Mouse (Mus musculus) stomach, embryonic 15.5 days (tissue): Measurements from ENCODE around the gene Gm49405. TPM values are rescaled to one million over a fixed set of nuclear protein-coding genes. Genes with fewer than 3 reads are reported as not detected.

ENCODE experiments used
- ATAC-seq: fragments of 200-750 bp; cut with Nextera tagmentation; 2 replicates; pipeline ENCODE4 v1.8.0; 2017; ENCODE audit warnings: low read depth, moderate number of reproducible peaks, moderate TSS enrichment; ENCODE audit not compliant: insufficient read depth, low FRiP score
- H3K27ac ChIP-seq: fragments of 300-500 bp; sonication (generic); 2 replicates; pipeline ENCODE4 v1.5.1; 2015; ENCODE audit warnings: mild to moderate bottlenecking, inconsistent platforms
- H3K27me3 ChIP-seq: fragments of 300-500 bp; sonication (generic); replicated peaks from 2 replicates; pipeline ENCODE4 v1.6.1; 2015; ENCODE audit warnings: inconsistent platforms
- H3K36me3 ChIP-seq: fragments of 300-500 bp; sonication (generic); 2 replicates; pipeline ENCODE4 v1.6.1; 2015; ENCODE audit warnings: inconsistent platforms
- H3K4me1 ChIP-seq: fragments of 300-500 bp; sonication (generic); 2 replicates; pipeline ENCODE4 v1.6.1; 2015; ENCODE audit warnings: inconsistent platforms
- H3K4me2 ChIP-seq: fragments of 300-500 bp; sonication (generic); 2 replicates; pipeline ENCODE4 v1.6.1; 2015; ENCODE audit warnings: mild to moderate bottlenecking, inconsistent platforms
- H3K4me3 ChIP-seq: fragments of 300-500 bp; sonication (generic); replicated peaks from 2 replicates; pipeline ENCODE4 v1.5.1; 2015; ENCODE audit warnings: inconsistent platforms
- H3K9ac ChIP-seq: fragments of 300-500 bp; sonication (generic); 2 replicates; pipeline ENCODE4 v1.6.1; 2015; ENCODE audit warnings: inconsistent platforms
- H3K9me3 ChIP-seq: fragments of 300-500 bp; sonication (generic); 2 replicates; pipeline ENCODE4 v1.6.1; 2016; ENCODE audit warnings: inconsistent platforms
- WGBS: fragments of 180-500 bp; shearing (Covaris S2); methylation state at CpG from one replicate; pipeline ENCODE4 v1.1.7; 2015; 5-methylcytosine and 5-hydroxymethylcytosine counted together
- polyA plus RNA-seq: library from polyadenylated mRNA; unstranded; fragments of >200 nt; fragmentation: Nextera tagmentation; extraction: Ambion mirVana; gene quantifications from 2 replicates; pipeline ENCODE4 v1.2.1, GENCODE M21; 2015

The Gm49405 gene
- polyA plus RNA-seq, 1 experiment from 2014 or later, result 3.5 TPM

DNA sequence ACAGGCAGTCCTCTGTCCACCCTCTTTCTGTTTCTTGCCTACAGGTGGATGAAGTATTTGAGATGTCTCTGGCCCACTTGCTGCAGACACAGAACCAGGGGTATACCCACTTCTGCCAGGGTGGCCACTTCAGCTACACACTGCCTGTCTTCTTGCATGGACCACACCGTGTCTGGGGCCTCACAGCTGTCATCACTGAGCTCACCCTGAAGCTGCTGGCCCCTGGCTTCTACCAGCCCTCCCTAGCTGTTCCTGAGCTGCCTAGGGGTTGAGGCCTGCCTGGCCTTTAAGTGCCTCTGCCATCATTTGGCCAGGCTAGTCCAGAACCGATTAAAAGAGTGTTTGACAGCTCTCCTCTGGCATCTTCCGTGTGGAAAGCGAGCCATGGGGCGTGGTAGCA lies 1.3 kb downstream of the Gm49405 start:
- Histone ChIP-seq H3K4me2 (peak overlapping the region; percentile 84), H3K4me1 (peaks cover 19% of the 10 kb centered on the region), H3K36me3 (peaks cover 3% of the 10 kb centered on the region), H3K27me3 (no peaks in the 10 kb centered on the region), H3K9ac (no peak overlapping the region), H3K27ac (no peak overlapping the region), H3K4me3 (no peak overlapping the region), H3K9me3 (no peaks in the 10 kb centered on the region)
- ATAC-seq, result no peak
- WGBS, result 75% methylated on average over 5 of the region's 5 CpGs

DNA sequence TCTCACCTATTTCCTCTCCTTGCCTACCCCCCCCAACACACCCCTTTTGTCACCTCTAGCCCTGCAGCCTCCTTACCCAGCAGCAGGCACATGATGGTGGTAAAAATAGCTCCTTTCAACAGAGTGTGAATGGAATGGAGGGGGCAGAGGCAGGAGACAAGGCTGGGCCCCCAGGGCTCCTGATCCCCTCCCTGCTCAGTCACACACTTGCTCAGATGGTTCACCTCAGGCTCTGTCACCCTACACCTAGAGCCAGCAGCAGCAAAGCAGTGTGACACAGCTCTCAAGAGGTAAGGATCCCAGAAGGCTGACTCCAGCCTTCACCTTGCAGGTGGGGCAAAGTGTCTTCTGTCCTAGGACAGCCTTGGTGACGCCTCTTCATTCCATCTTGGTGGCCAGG lies 2.7 kb downstream of the Gm49405 start, which contains the start of gene Doc2g:
Doc2g (plus strand) TSS at position 202 of the 400 bp plus-strand sequence.
- Histone ChIP-seq H3K36me3 (peaks cover 17% of the 10 kb centered on the region), H3K9ac (no peak within 1 kb of the TSS), H3K4me2 (no peak within 1 kb of the TSS), H3K4me3 (no peak within 1 kb of the TSS), H3K9me3 (no peaks in the 10 kb centered on the region), H3K27ac (no peak within 1 kb of the TSS), H3K27me3 (no peaks in the 10 kb centered on the region), H3K4me1 (peaks cover 19% of the 10 kb centered on the region)
- WGBS, result 75% methylated on average over 1 of the region's 1 CpGs
- no peak for ATAC-seq

- 73% methylated on average over 12 of the region's 12 CpGs for WGBS
Observed at GRCm38 (mm10) chr19:4003641-4004040, 3.2 kb downstream of the Gm49405 start.

GRCm38 (mm10) chr19:4004331-4004730 lies 3.9 kb downstream of the Gm49405 start:
- Histone ChIP-seq H3K4me2 (no peak overlapping the region), H3K27ac (no peak overlapping the region), H3K27me3 (no peaks in the 10 kb centered on the region), H3K4me3 (no peak overlapping the region), H3K9me3 (no peaks in the 10 kb centered on the region), H3K9ac (no peak overlapping the region), H3K36me3 (peaks cover 27% of the 10 kb centered on the region), H3K4me1 (peaks cover 17% of the 10 kb centered on the region)
- 81% methylated on average over 15 of the region's 15 CpGs for WGBS
- ATAC-seq, result no peak

More at GRCm38 (mm10) chr19:4003641-4004040, 3.2 kb downstream of the Gm49405 start:
- H3K27ac ChIP-seq, result no peak overlapping the region
- H3K4me1 ChIP-seq, result peaks cover 19% of the 10 kb centered on the region
- H3K27me3 ChIP-seq, result no peaks in the 10 kb centered on the region
- no peak overlapping the region for H3K4me2 ChIP-seq
- H3K9me3 ChIP-seq, result no peaks in the 10 kb centered on the region
- H3K36me3 ChIP-seq, result peaks cover 22% of the 10 kb centered on the region
- H3K4me3 ChIP-seq, result no peak overlapping the region
- no peak for ATAC-seq
- H3K9ac ChIP-seq, result no peak overlapping the region

- H3K9ac ChIP-seq, result no peak overlapping the region
- H3K4me3 ChIP-seq, result no peak overlapping the region
- no peak overlapping the region for H3K4me2 ChIP-seq
- ATAC-seq, result no peak
- H3K27me3 ChIP-seq, result no peaks in the 10 kb centered on the region
- WGBS, result 87% methylated on average over 9 of the region's 9 CpGs
- peaks cover 27% of the 10 kb centered on the region for H3K36me3 ChIP-seq
- H3K9me3 ChIP-seq, result no peaks in the 10 kb centered on the region
- H3K27ac ChIP-seq, result no peak overlapping the region
- peaks cover 12% of the 10 kb centered on the region for H3K4me1 ChIP-seq
Observed at GRCm38 (mm10) chr19:4005091-4005490, 4.7 kb downstream of the Gm49405 start.

DNA sequence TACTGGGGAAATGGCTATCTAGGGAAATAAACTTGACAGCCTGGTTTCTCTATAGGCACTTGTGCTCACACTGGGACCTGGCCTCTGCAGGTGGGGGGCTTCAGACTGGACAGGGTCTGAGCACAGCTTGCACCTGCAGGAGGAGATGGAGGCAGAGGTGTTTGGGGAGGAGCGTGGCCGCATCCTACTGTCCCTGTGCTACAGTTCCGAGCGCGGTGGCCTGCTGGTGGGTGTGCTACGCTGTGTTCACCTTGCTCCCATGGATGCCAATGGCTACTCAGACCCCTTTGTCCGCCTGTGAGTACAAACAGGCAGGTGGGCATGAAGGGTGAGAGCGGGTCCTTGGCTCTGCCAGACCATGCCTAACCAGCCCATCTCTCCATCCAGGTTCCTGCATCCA lies 5.5 kb downstream of the Gm49405 start:
- Histone ChIP-seq H3K9ac (no peak overlapping the region), H3K4me3 (no peak overlapping the region), H3K4me1 (peaks cover 12% of the 10 kb centered on the region), H3K4me2 (no peak overlapping the region), H3K36me3 (peaks cover 29% of the 10 kb centered on the region), H3K9me3 (no peaks in the 10 kb centered on the region), H3K27me3 (no peaks in the 10 kb centered on the region), H3K27ac (no peak overlapping the region)
- no peak for ATAC-seq
- WGBS, result 90% methylated on average over 8 of the region's 8 CpGs

DNA sequence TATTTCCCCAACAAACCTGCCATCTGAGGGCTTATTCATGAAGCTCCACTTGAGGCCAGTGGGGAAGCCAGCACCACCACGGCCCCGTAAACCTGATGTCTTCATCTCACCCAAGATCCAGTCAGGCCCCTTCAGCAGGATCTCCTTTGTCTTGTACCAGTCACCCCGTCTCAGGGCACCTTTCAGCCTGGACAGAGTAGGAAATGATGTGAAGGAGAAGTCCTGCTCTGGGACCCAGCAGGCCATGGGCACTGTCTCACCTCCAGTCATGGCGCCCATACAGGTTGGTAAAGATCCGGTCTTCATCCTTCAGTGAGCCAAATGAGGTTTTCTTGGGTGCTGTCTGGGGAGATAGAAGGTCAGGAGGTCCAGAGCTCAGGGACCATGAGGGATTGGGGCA lies 10.7 kb downstream of the Gm49405 start:
- H3K9ac ChIP-seq, result no peak overlapping the region
- H3K4me1 ChIP-seq, result peaks cover 14% of the 10 kb centered on the region
- ATAC-seq, result no peak
- H3K27ac ChIP-seq, result no peak overlapping the region
- peaks cover 31% of the 10 kb centered on the region for H3K36me3 ChIP-seq
- H3K4me2 ChIP-seq, result no peak overlapping the region
- WGBS, result 91% methylated on average over 5 of the region's 5 CpGs
- no peak overlapping the region for H3K4me3 ChIP-seq
- H3K27me3 ChIP-seq, result no peaks in the 10 kb centered on the region
- H3K9me3 ChIP-seq, result no peaks in the 10 kb centered on the region

- Histone ChIP-seq H3K4me2 (peak within 1 kb of the TSS; percentile 71), H3K9me3 (no peaks in the 10 kb centered on the region), H3K4me1 (peaks cover 14% of the 10 kb centered on the region), H3K36me3 (peaks cover 20% of the 10 kb centered on the region), H3K27me3 (no peaks in the 10 kb centered on the region), H3K27ac (peak within 1 kb of the TSS; percentile 68), H3K4me3 (peak within 1 kb of the TSS; percentile 94), H3K9ac (peak within 1 kb of the TSS; percentile 82)
- WGBS, result under 1% methylated on average over 45 of the region's 45 CpGs
- peak; percentile 99 for ATAC-seq
Observed at GRCm38 (mm10) chr19:4012432-4013022, 12.1 kb downstream of the Gm49405 start, which contains the start of gene Ndufv1. Ndufv1 (minus strand) TSS chr19:4012806.

GRCm38 (mm10) chr19:4013066-4013465 lies 12.6 kb downstream of the Gm49405 start:
- peak overlapping the region; percentile 94 for H3K4me3 ChIP-seq
- peak; percentile 12 for ATAC-seq
- H3K27me3 ChIP-seq, result no peaks in the 10 kb centered on the region
- peaks cover 14% of the 10 kb centered on the region for H3K4me1 ChIP-seq
- peak overlapping the region; percentile 71 for H3K4me2 ChIP-seq
- no peak overlapping the region for H3K9ac ChIP-seq
- H3K36me3 ChIP-seq, result peaks cover 15% of the 10 kb centered on the region; the same call in 1 of the 2 replicates
- H3K9me3 ChIP-seq, result no peaks in the 10 kb centered on the region
- 15% methylated on average over 9 of the region's 9 CpGs for WGBS
- peak overlapping the region; percentile 54; the same call in 1 of the 2 replicates for H3K27ac ChIP-seq

DNA sequence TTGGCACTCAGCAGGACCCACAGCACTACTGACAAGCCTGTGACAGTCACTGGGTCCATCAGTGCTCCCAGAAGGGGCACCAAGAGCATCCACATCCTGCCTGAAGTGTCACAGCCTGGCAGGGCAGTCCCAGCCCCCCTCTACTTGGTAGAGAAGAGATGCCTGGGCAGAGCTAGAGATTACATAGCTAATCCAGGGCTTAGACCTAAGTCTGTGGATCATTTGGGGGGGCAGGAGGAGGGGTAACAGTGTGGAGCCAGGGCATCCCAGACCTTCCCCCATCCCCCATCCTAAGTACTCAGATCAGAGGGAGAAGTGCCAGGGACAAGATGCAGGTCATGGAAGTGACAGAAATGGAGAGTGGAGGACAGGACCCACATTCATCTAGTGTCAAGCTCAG lies 14.4 kb downstream of the Gm49405 start:
- no peak overlapping the region for H3K27ac ChIP-seq
- no peaks in the 10 kb centered on the region for H3K27me3 ChIP-seq
- H3K4me1 ChIP-seq, result peaks cover 23% of the 10 kb centered on the region
- no peak for ATAC-seq
- H3K36me3 ChIP-seq, result peaks cover 4% of the 10 kb centered on the region; the same call in 1 of the 2 replicates
- no peak overlapping the region for H3K4me3 ChIP-seq
- H3K9me3 ChIP-seq, result no peaks in the 10 kb centered on the region
- no peak overlapping the region for H3K4me2 ChIP-seq
- H3K9ac ChIP-seq, result no peak overlapping the region

DNA sequence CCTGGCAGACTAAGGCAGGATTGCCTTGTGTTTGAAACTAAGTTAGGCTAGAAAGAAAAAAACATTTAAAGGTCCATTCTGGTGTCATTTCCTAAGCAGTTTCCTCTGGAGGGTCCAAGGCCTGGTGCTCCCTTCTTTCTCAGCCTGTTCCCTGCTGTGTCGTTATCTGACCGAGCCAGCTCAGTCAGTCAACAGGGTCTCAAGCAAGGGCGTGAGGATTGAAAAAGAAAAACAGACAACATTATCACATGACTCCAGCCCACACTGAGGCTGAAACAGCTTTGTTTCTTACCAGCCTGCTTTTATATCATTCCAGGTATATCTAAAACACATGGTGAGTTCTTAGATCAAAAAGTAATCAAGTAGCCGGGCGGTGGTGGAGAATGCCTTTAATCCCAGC lies 15.2 kb downstream of the Gm49405 start:
- no peaks in the 10 kb centered on the region for H3K27me3 ChIP-seq
- H3K4me1 ChIP-seq, result peaks cover 23% of the 10 kb centered on the region
- no peak overlapping the region for H3K4me2 ChIP-seq
- H3K27ac ChIP-seq, result no peak overlapping the region
- H3K9ac ChIP-seq, result no peak overlapping the region
- WGBS, result 60% methylated on average over 5 of the region's 5 CpGs
- ATAC-seq, result no peak
- no peaks in the 10 kb centered on the region for H3K9me3 ChIP-seq
- peaks cover 4% of the 10 kb centered on the region; the same call in 1 of the 2 replicates for H3K36me3 ChIP-seq
- H3K4me3 ChIP-seq, result no peak overlapping the region

- 53% methylated on average over 10 of the region's 10 CpGs for WGBS
- Histone ChIP-seq H3K27ac (no peak overlapping the region), H3K4me1 (peaks cover 10% of the 10 kb centered on the region), H3K36me3 (no peaks in the 10 kb centered on the region), H3K4me3 (no peak overlapping the region), H3K27me3 (no peaks in the 10 kb centered on the region), H3K4me2 (no peak overlapping the region), H3K9me3 (no peaks in the 10 kb centered on the region), H3K9ac (no peak overlapping the region)
- ATAC-seq, result no peak
Observed at GRCm38 (mm10) chr19:4017921-4018587, 17.6 kb downstream of the Gm49405 start.
